Mouse (Mus musculus): ENCODE results near the gene Gcm1. TPM values are rescaled to one million over a fixed set of nuclear protein-coding genes. Genes with fewer than 3 reads are reported as not detected.
"Not testable (repeated sequence)": the region's sequence is repeated elsewhere in the genome, so short reads cannot be mapped to it uniquely, and the experiment has no call there.

Gcm1 gene
- polyA plus RNA-seq, 1 experiment from 2014 or later, result 0.14 TPM

- WGBS, result 80% methylated on average over 3 of the region's 3 CpGs
- Histone ChIP-seq H3K9me3 (ENCODE audit: low read length) (no peaks in the 10 kb centered on the region), H3K4me3 (ENCODE audit: low read depth, low read length) (no peak overlapping the region), H3K27me3 (replicated peaks; ENCODE audit: insufficient read depth, low read length) (no peaks in the 10 kb centered on the region), H3K36me3 (ENCODE audit: insufficient read depth, low read length) (no peaks in the 10 kb centered on the region), H3K27ac (ENCODE audit: low read length) (no peak overlapping the region), H3K9ac (replicated peaks; ENCODE audit: low read depth) (no peak overlapping the region), H3K4me2 (replicated peaks; ENCODE audit: low read depth, low read length) (no peak overlapping the region), H3K4me1 (ENCODE audit: insufficient read depth, low read depth, low read length) (no peaks in the 10 kb centered on the region)
- TF ChIP-seq CTCF (IDR thresholded peaks at IDR 0.05), result no peak
- TF ChIP-seq EP300 (IDR thresholded peaks at IDR 0.05), result no peak
- ATAC-seq, result no peak
- DNase-seq (ENCODE audit: low spot score), result no peak
Measured at GRCm38 (mm10) chr9:78054298-78054697, 2.6 kb downstream of the Gcm1 start.

DNA sequence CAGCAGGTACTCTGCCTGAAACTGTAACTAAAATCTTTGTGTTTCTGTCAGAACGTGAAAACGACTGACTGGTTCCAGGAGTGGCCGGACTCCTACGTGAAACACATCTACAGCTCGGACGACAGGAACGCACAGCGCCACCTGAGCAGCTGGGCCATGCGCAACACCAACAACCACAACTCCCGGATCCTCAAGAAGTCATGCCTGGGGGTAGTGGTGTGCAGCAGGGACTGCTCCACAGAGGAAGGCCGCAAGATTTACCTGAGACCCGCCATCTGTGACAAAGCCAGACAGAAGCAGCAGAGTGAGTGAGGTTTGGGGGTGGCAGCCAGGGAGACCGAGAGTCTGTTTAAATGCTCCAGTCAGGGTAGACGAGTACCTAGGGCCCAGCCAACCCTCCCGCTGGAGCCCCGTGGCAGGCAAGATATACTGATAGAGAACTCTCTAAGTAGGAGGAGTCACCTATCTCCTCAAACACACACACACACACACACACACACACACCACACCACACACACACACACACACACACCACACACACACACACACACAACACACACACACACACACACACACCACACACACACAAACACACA, 7.9 kb downstream of the Gcm1 start:
- Histone ChIP-seq H3K36me3 (ENCODE audit: insufficient read depth, low read length) (no peaks in the 10 kb centered on the region), H3K4me3 (ENCODE audit: low read depth, low read length) (no peak overlapping the region), H3K9me3 (ENCODE audit: low read length) (no peaks in the 10 kb centered on the region), H3K27me3 (replicated peaks; ENCODE audit: insufficient read depth, low read length) (no peaks in the 10 kb centered on the region), H3K4me2 (replicated peaks; ENCODE audit: low read depth, low read length) (no peak overlapping the region), H3K9ac (replicated peaks; ENCODE audit: low read depth) (no peak overlapping the region), H3K4me1 (ENCODE audit: insufficient read depth, low read depth, low read length) (no peaks in the 10 kb centered on the region), H3K27ac (ENCODE audit: low read length) (no peak overlapping the region)
- TF ChIP-seq CTCF (IDR thresholded peaks at IDR 0.05) (no peak), EP300 (IDR thresholded peaks at IDR 0.05) (no peak)
- no peak for ATAC-seq
- DNase-seq (ENCODE audit: low spot score), result no peak
- 74% methylated on average over 14 of the region's 16 CpGs for WGBS

- TF ChIP-seq EP300 (IDR thresholded peaks at IDR 0.05) (no peak), CTCF (IDR thresholded peaks at IDR 0.05) (no peak)
- DNase-seq (ENCODE audit: low spot score), result no peak
- H3K4me1 ChIP-seq (ENCODE audit: insufficient read depth, low read depth, low read length), result no peaks in the 10 kb centered on the region
- no peaks in the 10 kb centered on the region for H3K36me3 ChIP-seq (ENCODE audit: insufficient read depth, low read length)
- H3K9me3 ChIP-seq (ENCODE audit: low read length), result no peaks in the 10 kb centered on the region
- H3K9ac ChIP-seq (replicated peaks; ENCODE audit: low read depth), result no peak overlapping the region
- H3K27me3 ChIP-seq (replicated peaks; ENCODE audit: insufficient read depth, low read length), result no peaks in the 10 kb centered on the region
- H3K4me3 ChIP-seq (ENCODE audit: low read depth, low read length), result no peak overlapping the region
- 81% methylated on average over 9 of the region's 9 CpGs for WGBS
- no peak overlapping the region for H3K27ac ChIP-seq (ENCODE audit: low read length)
- ATAC-seq, result no peak
- H3K4me2 ChIP-seq (replicated peaks; ENCODE audit: low read depth, low read length), result no peak overlapping the region
Measured at GRCm38 (mm10) chr9:78062392-78062791, 10.7 kb downstream of the Gcm1 start.

- ATAC-seq (peak; percentile 93), DNase-seq (ENCODE audit: low spot score) (peak; percentile 73)
- Histone ChIP-seq H3K27ac (ENCODE audit: low read length) (no peak overlapping the region), H3K4me3 (ENCODE audit: low read depth, low read length) (no peak overlapping the region), H3K27me3 (replicated peaks; ENCODE audit: insufficient read depth, low read length) (no peaks in the 10 kb centered on the region), H3K4me2 (replicated peaks; ENCODE audit: low read depth, low read length) (no peak overlapping the region), H3K9ac (replicated peaks; ENCODE audit: low read depth) (no peak overlapping the region), H3K9me3 (ENCODE audit: low read length) (no peaks in the 10 kb centered on the region), H3K4me1 (ENCODE audit: insufficient read depth, low read depth, low read length) (no peaks in the 10 kb centered on the region), H3K36me3 (ENCODE audit: insufficient read depth, low read length) (no peaks in the 10 kb centered on the region)
- TF ChIP-seq CTCF (IDR thresholded peaks at IDR 0.05) (no peak), EP300 (IDR thresholded peaks at IDR 0.05) (peak; percentile 17; the same call in 1 of the 2 replicates)
- 41% methylated on average over 10 of the region's 10 CpGs for WGBS
Measured at GRCm38 (mm10) chr9:78064121-78064520, 12.4 kb downstream of the Gcm1 start.

DNA sequence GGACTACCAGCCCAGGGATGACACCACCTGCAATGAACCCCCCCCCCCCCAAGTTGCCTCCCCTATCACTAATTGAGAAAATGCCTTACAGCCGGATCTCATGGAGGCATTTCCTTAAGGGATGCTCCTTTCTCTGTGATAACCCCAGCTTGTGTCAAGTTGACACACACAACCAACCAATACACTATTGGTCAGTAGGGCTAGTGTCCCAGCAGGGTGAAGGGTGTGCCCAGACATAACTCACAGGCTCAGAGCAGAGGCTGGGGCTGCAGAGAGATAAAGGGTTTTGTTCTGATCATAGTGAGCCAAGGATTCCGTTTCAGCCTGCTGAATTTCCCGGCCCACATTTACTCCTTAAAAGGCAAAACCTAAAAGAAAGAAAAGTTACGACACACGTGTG, 18.8 kb downstream of the Gcm1 start:
- DNase-seq (ENCODE audit: low spot score), result no peak
- H3K4me3 ChIP-seq (ENCODE audit: low read depth, low read length), result no peak overlapping the region
- no peaks in the 10 kb centered on the region for H3K27me3 ChIP-seq (replicated peaks; ENCODE audit: insufficient read depth, low read length)
- H3K9ac ChIP-seq (replicated peaks; ENCODE audit: low read depth), result no peak overlapping the region
- TF ChIP-seq EP300 (IDR thresholded peaks at IDR 0.05) (no peak), CTCF (IDR thresholded peaks at IDR 0.05) (no peak)
- no peak overlapping the region for H3K27ac ChIP-seq (ENCODE audit: low read length)
- no peaks in the 10 kb centered on the region for H3K36me3 ChIP-seq (ENCODE audit: insufficient read depth, low read length)
- H3K4me2 ChIP-seq (replicated peaks; ENCODE audit: low read depth, low read length), result no peak overlapping the region
- no peak for ATAC-seq
- H3K9me3 ChIP-seq (ENCODE audit: low read length), result no peaks in the 10 kb centered on the region
- no peaks in the 10 kb centered on the region for H3K4me1 ChIP-seq (ENCODE audit: insufficient read depth, low read depth, low read length)
- 66% methylated on average over 5 of the region's 5 CpGs for WGBS

DNA sequence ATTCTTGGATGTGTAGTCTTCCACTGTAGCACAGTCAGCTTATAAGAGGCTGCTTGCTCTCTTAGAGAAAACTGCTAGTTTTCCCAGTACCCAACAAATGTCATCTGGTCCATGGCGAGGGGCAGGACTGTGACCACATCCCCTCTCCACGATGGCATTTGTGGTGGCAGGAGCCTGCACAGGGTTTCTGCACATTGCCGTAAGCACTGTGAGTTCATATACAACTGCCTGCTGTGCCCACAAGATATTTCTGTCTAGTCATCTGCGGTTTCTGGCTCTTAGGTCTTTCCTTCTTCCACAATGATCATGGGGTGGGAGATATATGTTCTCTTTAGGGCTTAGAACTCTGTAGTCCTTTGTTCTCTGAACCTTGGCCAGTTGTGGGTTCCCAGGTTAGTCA, 19.9 kb downstream of the Gcm1 start:
- Histone ChIP-seq H3K36me3 (ENCODE audit: insufficient read depth, low read length) (no peaks in the 10 kb centered on the region), H3K27ac (ENCODE audit: low read length) (no peak overlapping the region), H3K4me2 (replicated peaks; ENCODE audit: low read depth, low read length) (no peak overlapping the region), H3K4me1 (ENCODE audit: insufficient read depth, low read depth, low read length) (no peaks in the 10 kb centered on the region), H3K9me3 (ENCODE audit: low read length) (no peaks in the 10 kb centered on the region), H3K27me3 (replicated peaks; ENCODE audit: insufficient read depth, low read length) (no peaks in the 10 kb centered on the region), H3K9ac (replicated peaks; ENCODE audit: low read depth) (no peak overlapping the region), H3K4me3 (ENCODE audit: low read depth, low read length) (no peak overlapping the region)
- no peak for DNase-seq (ENCODE audit: low spot score)
- WGBS, result 81% methylated on average over 4 of the region's 4 CpGs
- no peak for ATAC-seq
- TF ChIP-seq CTCF (IDR thresholded peaks at IDR 0.05) (no peak), EP300 (IDR thresholded peaks at IDR 0.05) (no peak)

DNA sequence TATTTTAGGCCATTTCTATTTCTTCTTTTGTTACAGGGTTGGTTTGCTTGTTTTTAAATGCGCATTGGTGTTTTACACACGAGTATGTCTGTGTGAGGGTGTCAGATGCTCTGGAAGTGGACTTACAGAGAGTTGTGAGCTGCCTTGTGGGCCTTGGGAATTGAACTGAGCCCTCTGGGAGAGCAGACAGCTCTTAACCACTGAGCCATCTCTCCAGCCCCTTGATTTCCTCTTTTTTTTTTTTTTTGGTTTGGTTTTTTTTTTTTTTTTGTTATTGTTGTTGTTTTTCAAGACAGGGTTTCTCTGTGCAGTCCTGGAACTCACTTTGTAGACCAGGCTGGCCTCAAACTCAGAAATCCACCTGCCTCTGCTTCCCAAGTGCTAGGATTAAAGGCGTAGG, 21.6 kb downstream of the Gcm1 start:
- 81% methylated on average over 3 of the region's 3 CpGs for WGBS

More for the DNA sequence above, 21.6 kb downstream of the Gcm1 start:
- not testable (repeated sequence) for H3K4me1 ChIP-seq (ENCODE audit: insufficient read depth, low read depth, low read length); H3K4me3 ChIP-seq (ENCODE audit: low read depth, low read length); H3K9ac ChIP-seq (replicated peaks; ENCODE audit: low read depth); H3K4me2 ChIP-seq (replicated peaks; ENCODE audit: low read depth, low read length); H3K36me3 ChIP-seq (ENCODE audit: insufficient read depth, low read length); H3K27me3 ChIP-seq (replicated peaks; ENCODE audit: insufficient read depth, low read length); H3K27ac ChIP-seq (ENCODE audit: low read length); ATAC-seq; H3K9me3 ChIP-seq (ENCODE audit: low read length); DNase-seq (ENCODE audit: low spot score)
